In the genomic region with DNA sequence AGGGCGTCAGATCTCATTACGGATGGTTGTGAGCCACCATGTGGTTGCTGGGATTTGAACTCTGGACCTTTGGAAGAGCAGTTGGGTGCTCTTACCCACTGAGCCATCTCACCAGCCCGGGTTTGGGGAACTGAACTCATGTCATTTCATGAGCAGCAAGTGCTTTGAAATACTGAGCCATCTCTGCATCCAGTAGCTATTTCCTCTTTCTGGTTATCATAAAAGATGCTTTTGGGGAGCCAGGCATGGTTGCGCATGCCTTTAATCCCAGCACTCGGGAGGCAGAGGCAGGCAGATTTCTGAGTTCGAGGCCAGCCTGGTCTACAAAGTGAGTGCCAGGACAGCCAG, we compare ENCODE assay signal across 18 mouse cellular contexts. TPM values are rescaled to one million over a fixed set of nuclear protein-coding genes. Genes with fewer than 3 reads are reported as not detected.
DNase-seq lines count a peak whose midpoint lies in the region; ATAC-seq and TF ChIP-seq lines count a peak whose summit lies in the region.
"Not testable (repeated sequence)": the region's sequence is repeated elsewhere in the genome, so short reads cannot be mapped to it uniquely, and the experiment has no call there.
"Had no signal": no experiment of that assay in that cellular context is flagged by ENCODE, and none has a peak within 500 bp of the region (broad histone marks: within the 10 kb centered on the region; RNA-seq: fewer than 3 reads in every experiment).

No protein-coding gene starts in this region.

- not testable (repeated sequence) for TF ChIP-seq EP300 in MEL (IDR thresholded peaks at IDR 0.05; ENCODE audit: low read depth in 1 of 2, low read length in 2 of 2)

- not testable (repeated sequence) for H3K27ac ChIP-seq in MEL (ENCODE audit: control insufficient read depth, low read depth, low read length)

- not testable (repeated sequence) for H3K4me3 ChIP-seq in MEL (ENCODE audit: control insufficient read depth in 1 of 2, insufficient read depth in 1 of 2, low read depth in 2 of 2, low read length in 2 of 2)

- ATAC-seq in granulocyte monocyte progenitor cell, adult 5-6 weeks (replicated peaks; ENCODE audit: poor library complexity, severe bottlenecking) = peak; percentile 49
- peak; percentile 23; the same call in 1 of the 2 replicates for ATAC-seq in megakaryocyte, adult 5-6 weeks (ENCODE audit: poor library complexity, severe bottlenecking)

- H3K9ac ChIP-seq in MEL (ENCODE audit: control insufficient read depth, low read depth, low read length, poor library complexity, severe bottlenecking) = not testable (repeated sequence)

- H3K9me3 ChIP-seq in MEL (replicated peaks; ENCODE audit: insufficient read depth, low read length) = not testable (repeated sequence)

- H3K79me2 ChIP-seq in MEL (ENCODE audit: control insufficient read depth, insufficient read depth, low read length, poor library complexity) = not testable (repeated sequence)

- TF ChIP-seq RAD21 in MEL (IDR thresholded peaks at IDR 0.05; ENCODE audit: low read depth, low read length) = not testable (repeated sequence)

- DNase-seq in 416B (ENCODE audit: low read depth) = peak; percentile 41
- DNase-seq in B cell, adult 2 months = peak; percentile 40 to 46
- peak; percentile 87 for DNase-seq in MEL (ENCODE audit: low read depth, low spot score)
- peak; percentile 3 for DNase-seq in cerebellum, adult 11-12 months
- DNase-seq in splenic B cell, adult 2 months (ENCODE audit: low read depth, low spot score) = peak; percentile 72

- 0 out of 6 replicates have a peak, but pooled peaks of 1 of the 3 experiments have one; percentile 8 for TF ChIP-seq CTCF in MEL (IDR thresholded peaks at IDR 0.05 in 2 of 3, conservative IDR thresholded peaks at IDR 0.05 in 1 of 3; ENCODE audit: control insufficient read depth in 1 of 3, insufficient read depth in 1 of 3, low read depth in 2 of 3, low read length in 3 of 3, poor library complexity in 1 of 3, severe bottlenecking in 1 of 3)

- H3K36me3 ChIP-seq in MEL (ENCODE audit: control insufficient read depth in 1 of 2, insufficient read depth in 2 of 2, low read length in 2 of 2) = peaks cover 0 to 16% of the 10 kb centered on the region in 2 experiments; a peak in 2 of 4 replicates
- not testable (repeated sequence) for H3K36me3 ChIP-seq in splenic B cell, adult 2 months (ENCODE audit: control insufficient read depth, insufficient read depth, low read length, poor library complexity, severe bottlenecking)

- H3K4me1 ChIP-seq in MEL (ENCODE audit: control insufficient read depth in 1 of 2, insufficient read depth in 2 of 2, low read length in 2 of 2) = peaks cover 0 to 12% of the 10 kb centered on the region in 2 experiments; a peak in 3 of 4 replicates

- H3K27me3 ChIP-seq in MEL (ENCODE audit: control insufficient read depth in 1 of 2, insufficient read depth in 2 of 2, low read length in 2 of 2); splenic B cell, adult 2 months (ENCODE audit: control insufficient read depth, insufficient read depth, low read length, poor library complexity, severe bottlenecking): not testable (repeated sequence)

- not testable (repeated sequence) for TF ChIP-seq POLR2A in MEL (IDR thresholded peaks at IDR 0.05; ENCODE audit: control insufficient read depth in 1 of 2, insufficient read depth in 1 of 2, low read depth in 1 of 2, low read length in 2 of 2, poor library complexity in 1 of 2)

TF ChIP-seq in MEL, 35 proteins besides CTCF, POLR2A, EP300 and RAD21:
- TF ChIP-seq ZNF384 (IDR thresholded peaks at IDR 0.05; ENCODE audit: low read depth, low read length) = 0 out of 2 replicates have a peak, but pooled peaks have one; percentile 38
- peak; percentile 97 for TF ChIP-seq TBP (IDR thresholded peaks at IDR 0.05; ENCODE audit: low read depth, low read length)
TF ChIP-seq in MEL: peak in this region for 2; not testable (repeated sequence) for 33.

RNA-seq across cellular contexts. Expression of a gene that starts 6.8 kb away (rescaled TPM):
- 4.3 and 6.8 TPM in 2 replicates for total RNA-seq in MEL (2012; rRNA removed)
- polyA plus RNA-seq in MEL (2012; ENCODE audit: insufficient read depth in 1 of 2, insufficient read length in 2 of 2, low read depth in 1 of 2, low replicate concordance in 2 of 2, missing spikeins in 1 of 2) = 1 to 10 TPM in 1 of 2 experiments, not detected in 1; 5.6 TPM
- 1.8 and 3.1 TPM in 2 replicates for total RNA-seq in granulocyte monocyte progenitor cell, adult 5-6 weeks (2014; fragmentation: Nextera tagmentation)
- total RNA-seq in granulocyte monocyte progenitor cell, adult 5-6 weeks (2017) = 1.6 and 2.3 TPM in 2 replicates
- total RNA-seq in megakaryocyte, adult 5-6 weeks (2015) = 0.87 and 2.5 TPM in 2 replicates
- total RNA-seq in megakaryocyte, adult 5-6 weeks (2017) = 0.29 and 1.3 TPM in 2 replicates

RNA-seq across cellular contexts. Expression of a gene that starts 14.6 kb away (rescaled TPM):
- total RNA-seq in MEL (2012; rRNA removed) = not detected in 2 replicates
- not detected for polyA plus RNA-seq in MEL (2012; ENCODE audit: insufficient read depth in 1 of 2, insufficient read length in 2 of 2, low read depth in 1 of 2, low replicate concordance in 2 of 2, missing spikeins in 1 of 2)
- 0.58 TPM in 1 of 2 replicates, not detected in the other for total RNA-seq in granulocyte monocyte progenitor cell, adult 5-6 weeks (2014; fragmentation: Nextera tagmentation)
- not detected in 2 replicates for total RNA-seq in granulocyte monocyte progenitor cell, adult 5-6 weeks (2017)
- total RNA-seq in megakaryocyte, adult 5-6 weeks (2015) = not detected in 2 replicates
- total RNA-seq in megakaryocyte, adult 5-6 weeks (2017) = not detected in 2 replicates
- total RNA-seq: adrenal gland, adult 18-20 months; adrenal gland, adult 8-10 months; adrenal gland, postnatal 14 days; adrenal gland, postnatal 36 days; common myeloid progenitor, adult 5-6 weeks; G1E had no signal
- polyA plus RNA-seq: C2C12; embryonic facial prominence, embryonic 13.5 days; erythroblast, embryonic 14.5 days; forebrain, embryonic 16.5 days; frontal cortex, adult 2 months; G1E had no signal

RNA-seq across cellular contexts. Expression of a gene that starts 46.5 kb away (rescaled TPM):
- total RNA-seq in MEL (2012; rRNA removed) = 4.5 and 4.7 TPM in 2 replicates
- 10 to 100 TPM in 1 of 2 experiments, not detected in 1; 13.3 TPM for polyA plus RNA-seq in MEL (2012; ENCODE audit: insufficient read depth in 1 of 2, insufficient read length in 2 of 2, low read depth in 1 of 2, low replicate concordance in 2 of 2, missing spikeins in 1 of 2)
- 40.9 and 43.8 TPM in 2 replicates for total RNA-seq in granulocyte monocyte progenitor cell, adult 5-6 weeks (2014; fragmentation: Nextera tagmentation)
- total RNA-seq in granulocyte monocyte progenitor cell, adult 5-6 weeks (2017) = 15.6 and 22.4 TPM in 2 replicates
- total RNA-seq in megakaryocyte, adult 5-6 weeks (2015) = 80.5 and 87.4 TPM in 2 replicates
- 21.0 and 21.8 TPM in 2 replicates for total RNA-seq in megakaryocyte, adult 5-6 weeks (2017)

Comparison
In these comparisons a context has a peak if more than half of its experiments do, and no peak if none do; other contexts are left out.
1. DNase-seq: peak in every context shown above with its lines; median percentile 87 in MEL; 72 in splenic B cell, adult 2 months; 43 in B cell, adult 2 months; 41 in 416B; 3 in cerebellum, adult 11-12 months.